Mouse (Mus musculus) thymus, postnatal 25 days (tissue): ENCODE data around the gene Rab11a.
"Not testable (repeated sequence)": the region's sequence is repeated elsewhere in the genome, so short reads cannot be mapped to it uniquely, and the experiment has no call there.

Experiments used
- DNase-seq: peaks from one replicate; pipeline ENCODE4 v3.0.0; 2022

Gene Rab11a

GRCm38 (mm10) chr9:64742453-64742852, 4.9 kb upstream of the Rab11a start:
- no peak for DNase-seq

DNA sequence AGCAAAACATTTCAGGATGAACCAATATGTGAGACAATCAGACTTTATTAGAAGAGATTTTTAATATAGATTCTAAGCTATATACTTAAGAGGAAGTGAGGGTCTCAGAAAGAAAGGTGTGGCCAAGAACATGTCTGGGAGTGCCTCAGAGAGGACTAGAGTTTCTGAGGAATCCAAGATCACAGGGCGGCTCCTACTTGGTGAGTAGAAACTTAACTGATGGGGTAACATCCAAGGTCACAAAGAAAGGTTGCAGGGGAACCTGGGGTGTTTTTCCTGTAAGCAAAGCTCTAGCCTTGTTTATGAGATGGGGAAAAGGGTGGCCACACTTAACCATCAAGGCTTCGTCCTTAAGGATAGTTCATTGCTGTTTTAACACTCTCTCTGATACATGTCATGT, 1.4 kb upstream of the Rab11a start:
- DNase-seq, result no peak

DNA sequence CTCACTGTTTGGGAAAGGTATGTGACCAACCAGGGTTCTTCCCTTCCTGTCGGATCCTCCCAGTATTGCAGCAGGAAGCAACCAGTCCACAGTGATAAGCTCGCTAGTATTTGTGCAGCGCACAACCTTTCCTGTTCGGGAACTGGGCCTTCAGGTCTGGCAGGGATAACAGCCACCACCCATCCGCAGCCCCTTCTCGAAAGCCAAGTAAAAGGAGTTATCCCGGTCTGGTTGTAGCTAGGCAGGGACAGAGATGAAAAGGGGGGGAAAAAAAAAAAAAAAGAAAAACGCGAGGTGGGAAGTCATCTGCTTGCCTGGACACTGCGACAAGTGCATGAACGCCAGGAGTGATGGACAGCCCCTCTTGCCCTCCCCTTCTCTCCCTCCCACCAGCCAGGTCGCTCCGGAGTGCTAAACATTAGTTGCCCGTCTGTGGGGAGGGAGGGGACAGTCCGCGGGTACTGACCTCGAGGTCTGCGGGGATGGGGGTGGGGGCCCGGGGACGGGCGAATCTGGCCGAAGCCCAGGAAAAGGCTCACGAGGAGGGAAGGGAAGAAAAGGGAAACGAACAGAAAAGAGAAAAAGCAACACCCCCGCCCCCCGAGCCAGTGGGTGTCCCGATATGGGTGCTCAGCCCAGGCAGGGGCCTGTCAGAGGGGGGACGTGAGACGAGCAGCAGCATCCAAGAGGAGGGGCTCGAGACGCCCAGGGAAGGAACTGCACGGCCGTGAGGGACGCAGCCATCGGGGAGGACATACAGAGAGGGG, 736 bp downstream of the Rab11a start:
- DNase-seq, result peak; percentile 44

DNA sequence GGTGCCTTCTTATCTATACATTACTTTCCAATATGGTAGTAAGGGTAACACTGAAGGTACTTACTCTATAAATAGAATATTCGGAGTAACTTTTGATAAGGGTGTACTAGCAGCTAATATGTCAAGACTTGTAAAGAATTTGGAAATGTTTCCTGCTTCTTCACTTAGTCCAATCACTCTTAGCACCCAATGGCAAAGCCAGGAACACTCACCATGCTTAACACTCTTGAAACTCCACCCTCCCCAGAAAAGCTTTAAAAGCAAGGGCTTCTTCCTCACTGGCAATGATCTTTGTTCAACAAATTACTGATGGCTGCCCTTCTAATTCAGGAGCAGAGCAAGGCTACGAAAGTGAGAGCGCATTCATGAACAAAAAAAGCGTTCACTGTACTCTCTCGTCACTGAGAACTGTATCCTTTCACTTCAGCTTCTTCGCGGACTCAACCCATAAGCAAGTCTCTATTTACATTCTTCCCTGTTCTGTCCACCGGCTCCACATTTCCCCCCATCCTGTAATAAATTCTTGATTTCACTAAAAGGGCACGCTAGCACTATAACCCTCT, 1.4 kb downstream of the Rab11a start:
- no peak for DNase-seq

DNA sequence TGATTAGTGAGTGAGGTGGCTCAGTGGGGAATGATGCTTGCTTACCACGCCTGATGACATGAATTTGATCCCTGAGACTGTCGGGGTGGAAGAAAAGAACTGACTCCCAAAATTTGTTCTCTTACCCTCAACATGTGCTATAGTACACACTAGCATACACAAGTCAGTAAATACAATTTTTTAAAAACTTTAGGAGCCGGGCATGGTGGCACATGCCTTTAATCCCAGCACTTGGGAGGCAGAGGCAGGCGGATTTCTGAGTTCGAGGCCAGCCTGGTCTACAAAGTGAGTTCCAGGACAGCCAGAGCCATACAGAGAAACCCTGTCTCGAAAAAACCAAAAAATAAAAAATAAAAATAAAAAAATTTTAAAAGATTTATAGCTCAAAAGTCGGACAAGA, 2.6 kb downstream of the Rab11a start:
- DNase-seq, result not testable (repeated sequence)

GRCm38 (mm10) chr9:64734166-64734565, 3.4 kb downstream of the Rab11a start:
- DNase-seq, result peak; percentile 8

- DNase-seq, result no peak
These were observed 6.5 kb downstream of the Rab11a start for GRCm38 (mm10) chr9:64731029-64731560.

- DNase-seq, result no peak
These were observed 11.1 kb downstream of the Rab11a start for GRCm38 (mm10) chr9:64726454-64726853.

- no peak for DNase-seq
These were observed 17.9 kb downstream of the Rab11a start for GRCm38 (mm10) chr9:64719526-64720163.

- not testable (repeated sequence) for DNase-seq
These were observed 27.3 kb downstream of the Rab11a start for GRCm38 (mm10) chr9:64710291-64710690.

- DNase-seq, result no peak
These were observed 33.3 kb downstream of the Rab11a start for GRCm38 (mm10) chr9:64704073-64704840.

- DNase-seq, result no peak
These were observed 34.1 kb downstream of the Rab11a start for GRCm38 (mm10) chr9:64703420-64703965.

DNA sequence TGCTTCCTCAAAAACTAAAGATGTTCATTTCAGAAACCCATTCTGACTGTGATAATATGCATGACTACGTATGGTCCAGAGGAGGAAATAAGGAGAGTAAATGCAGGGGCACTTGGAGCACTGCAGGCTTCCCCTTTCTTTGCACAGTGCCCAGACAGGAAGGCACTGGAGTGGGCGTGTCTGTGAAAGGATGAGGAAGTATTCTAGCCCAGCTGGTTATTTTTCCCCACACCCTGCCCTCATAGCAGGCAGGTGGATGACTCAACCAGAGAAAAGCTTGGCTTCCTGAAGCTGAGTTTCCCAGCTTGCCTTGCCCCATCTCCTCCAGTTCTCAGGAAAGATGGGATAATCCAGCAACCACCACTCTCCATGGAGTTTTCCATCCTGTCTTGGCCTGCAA, 34.6 kb downstream of the Rab11a start:
- peak; percentile 14 for DNase-seq

DNA sequence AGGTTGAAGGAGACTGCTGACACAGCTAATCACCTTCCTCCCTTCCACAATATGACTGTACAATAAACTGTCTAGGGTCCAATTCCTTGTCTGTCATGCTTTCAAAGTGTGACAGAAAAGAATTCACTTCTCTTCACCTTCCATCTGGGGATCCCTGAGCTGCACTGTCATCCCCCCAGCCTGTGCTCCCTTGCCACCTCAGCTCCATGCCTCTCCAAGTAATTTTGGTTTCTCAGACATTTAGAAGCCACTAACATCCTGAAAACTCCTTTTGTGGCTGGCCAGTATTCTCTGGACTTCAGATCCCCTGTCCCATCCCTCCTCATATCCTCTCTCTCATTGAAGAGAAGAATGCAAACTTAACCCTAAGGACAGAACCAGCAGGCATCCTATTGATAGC, 35.2 kb downstream of the Rab11a start:
- DNase-seq, result no peak

DNA sequence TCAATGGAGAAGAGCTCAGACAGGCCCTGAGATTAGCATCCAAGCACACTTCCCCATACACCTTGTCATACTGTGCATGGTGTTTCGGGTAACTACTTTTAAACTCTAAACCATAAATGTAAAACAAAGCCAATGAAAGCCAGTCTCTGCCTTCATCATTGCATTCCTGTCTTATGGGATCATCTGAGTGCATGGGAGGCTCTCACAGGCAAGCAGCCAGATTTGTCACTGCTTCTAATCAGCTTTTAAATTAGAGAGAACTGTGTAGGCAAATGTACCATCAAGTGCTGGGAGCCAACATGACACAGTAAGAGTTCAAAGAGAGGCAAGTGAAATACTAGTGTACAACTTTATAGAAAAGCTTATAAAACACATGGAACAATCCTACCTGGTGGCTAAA, 35.9 kb downstream of the Rab11a start:
- DNase-seq, result no peak

DNA sequence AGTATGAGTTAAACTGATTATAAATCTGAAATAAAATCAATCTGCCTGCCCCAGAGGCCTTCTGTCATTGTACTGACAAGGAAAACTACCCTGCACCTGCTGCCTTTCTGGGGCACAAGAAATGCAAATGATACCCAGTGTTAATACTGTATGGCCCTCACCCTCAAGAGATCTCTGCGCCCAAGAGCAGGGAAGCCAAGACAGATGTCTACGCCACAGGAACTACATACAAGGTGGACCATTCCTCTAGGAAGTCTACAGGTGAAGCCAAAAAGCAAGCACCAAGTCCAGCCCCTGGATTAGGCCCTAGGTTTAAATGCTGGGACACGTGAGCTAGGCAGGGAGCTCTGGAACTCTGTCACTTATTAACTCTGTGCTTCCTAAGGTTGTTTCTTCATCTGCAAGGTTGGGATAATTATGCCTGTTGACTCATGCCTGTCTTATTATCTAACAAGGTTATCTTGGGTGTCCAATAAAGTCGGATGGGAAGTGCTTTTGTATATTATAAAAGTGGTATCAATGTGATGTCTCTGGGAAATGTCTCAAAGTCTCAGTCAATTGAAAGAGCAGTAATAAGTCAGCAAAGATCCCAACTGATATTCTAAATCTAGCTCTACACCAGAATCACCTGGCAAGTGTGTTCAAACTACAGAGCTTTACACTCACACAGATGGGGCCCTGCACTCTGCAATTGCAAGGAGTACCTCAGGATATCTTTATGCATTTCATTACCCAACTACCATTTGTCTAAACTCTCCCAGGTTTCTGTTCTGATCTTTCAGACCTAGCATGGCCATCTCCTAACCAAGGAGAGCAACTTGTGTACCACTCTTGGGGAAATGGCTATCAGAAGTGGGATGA, 36.9 kb downstream of the Rab11a start:
- DNase-seq, result no peak

DNA sequence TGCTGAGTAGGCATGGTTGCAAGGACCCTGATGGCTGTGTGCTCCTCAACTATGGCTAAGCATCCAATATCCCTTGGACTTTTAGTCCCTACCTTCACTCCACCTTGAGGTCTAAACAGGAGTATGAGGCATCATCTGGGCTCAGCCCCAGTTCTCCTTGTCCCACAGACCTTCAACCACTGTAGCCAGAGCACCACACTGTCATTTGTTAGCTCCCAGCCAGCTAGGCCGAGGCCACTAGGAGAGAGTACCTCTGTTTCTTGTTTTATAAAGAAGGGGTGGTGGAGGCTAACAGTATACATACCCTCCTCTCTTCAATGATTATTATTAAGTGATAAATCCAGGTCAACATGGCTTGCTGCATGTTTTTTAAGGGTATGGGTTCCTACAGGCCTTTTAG, 39.0 kb downstream of the Rab11a start:
- no peak for DNase-seq

- DNase-seq, result no peak
These were observed 39.9 kb downstream of the Rab11a start for GRCm38 (mm10) chr9:64697677-64698076.

DNA sequence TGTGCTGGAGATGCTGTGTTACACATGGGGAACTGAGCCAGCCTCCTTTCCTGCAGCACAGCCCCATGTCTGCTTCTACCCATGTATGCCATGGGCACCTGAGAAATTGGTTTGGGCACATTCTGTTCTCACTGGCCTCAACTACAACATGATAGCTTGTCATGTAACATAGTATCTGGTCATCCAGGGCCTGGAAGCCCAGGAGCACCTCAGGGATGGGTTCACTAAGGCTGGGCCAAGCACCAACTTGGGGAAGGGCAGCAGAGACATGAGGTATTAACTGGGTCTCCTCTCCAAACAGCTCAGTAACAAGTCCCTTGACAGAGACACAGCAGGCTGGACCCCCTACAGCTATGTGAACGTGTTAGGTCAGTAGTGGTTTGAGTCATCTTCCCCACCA, 40.6 kb downstream of the Rab11a start:
- DNase-seq, result no peak

- DNase-seq, result no peak
These were observed 41.2 kb downstream of the Rab11a start for GRCm38 (mm10) chr9:64696404-64696803.

GRCm38 (mm10) chr9:64695266-64695665, 42.3 kb downstream of the Rab11a start:
- DNase-seq, result no peak

DNA sequence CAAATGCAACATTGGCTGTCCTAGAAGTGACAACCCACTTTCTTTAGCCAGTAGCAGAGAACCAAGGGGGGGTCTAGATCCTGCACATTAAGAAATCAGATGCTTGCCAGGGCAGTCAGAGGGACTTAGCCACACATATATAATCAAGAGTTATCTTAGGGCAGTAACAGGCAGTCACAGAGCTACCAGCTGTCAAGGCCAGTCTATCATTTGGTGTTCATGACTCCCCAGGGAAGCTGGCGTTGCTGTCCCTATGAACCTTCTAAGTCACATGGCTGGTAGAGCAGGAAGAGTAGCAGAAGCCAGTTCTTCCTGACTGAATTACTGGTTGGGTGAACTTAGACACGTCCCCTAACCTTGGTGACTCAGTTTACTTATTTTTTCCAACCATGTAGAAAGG, 44.5 kb downstream of the Rab11a start:
- DNase-seq, result no peak
